Mouse (Mus musculus) megakaryocyte, embryonic 14.5 days (primary cell): Measurements from ENCODE around the gene Gas8.

Experiments used
- FLI1 ChIP-seq: IDR thresholded peaks from 2 replicates; pipeline ENCODE4 v1.6.1; 2012; ENCODE audit warnings: low read length, inconsistent platforms, mixed read lengths
- GATA1 ChIP-seq: IDR thresholded peaks from 3 replicates; pipeline ENCODE4 v1.6.1; 2012; ENCODE audit warnings: mixed read lengths, low read length, inconsistent platforms, borderline replicate concordance

DNA sequence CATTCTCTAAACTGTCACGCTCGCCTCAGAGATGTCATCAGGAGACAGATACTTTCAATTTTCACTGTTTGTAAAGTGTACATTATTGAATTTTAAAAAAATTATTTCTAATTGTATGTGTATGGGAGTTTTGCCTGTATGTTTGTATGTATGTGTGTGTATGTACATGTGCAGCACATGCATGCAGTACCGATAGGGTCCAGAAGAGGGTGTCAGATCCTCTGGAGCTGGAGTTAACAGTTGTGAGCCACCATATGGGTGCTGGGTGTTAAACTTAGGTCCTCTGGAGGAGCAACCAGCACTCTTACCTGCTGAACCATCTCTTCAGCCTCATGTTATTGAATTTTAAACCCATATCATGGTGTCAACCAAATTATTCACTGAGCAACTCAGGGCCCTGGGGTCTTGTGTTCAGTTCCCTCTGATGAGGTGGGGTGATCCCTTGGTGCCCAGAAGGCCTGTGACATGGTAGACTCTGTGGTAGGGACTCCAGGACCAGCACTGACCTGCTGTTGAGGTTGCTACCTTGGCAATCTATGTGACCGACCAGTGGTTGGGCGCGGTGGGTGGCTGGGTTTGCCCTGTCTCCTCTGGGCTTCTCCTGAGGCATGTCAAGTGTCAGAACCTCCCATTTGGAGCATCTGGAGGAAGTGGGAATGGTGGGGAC is 14.7 kb upstream of the Gas8 start:
- TF ChIP-seq FLI1: no peak
- TF ChIP-seq GATA1: no peak
